Mouse (Mus musculus): ENCODE results near the gene Plcb2.

Plcb2 gene

GRCm38 (mm10) chr2:118750476-118750875 is 22.2 kb upstream of the Plcb2 start:
- no peak for DNase-seq

DNA sequence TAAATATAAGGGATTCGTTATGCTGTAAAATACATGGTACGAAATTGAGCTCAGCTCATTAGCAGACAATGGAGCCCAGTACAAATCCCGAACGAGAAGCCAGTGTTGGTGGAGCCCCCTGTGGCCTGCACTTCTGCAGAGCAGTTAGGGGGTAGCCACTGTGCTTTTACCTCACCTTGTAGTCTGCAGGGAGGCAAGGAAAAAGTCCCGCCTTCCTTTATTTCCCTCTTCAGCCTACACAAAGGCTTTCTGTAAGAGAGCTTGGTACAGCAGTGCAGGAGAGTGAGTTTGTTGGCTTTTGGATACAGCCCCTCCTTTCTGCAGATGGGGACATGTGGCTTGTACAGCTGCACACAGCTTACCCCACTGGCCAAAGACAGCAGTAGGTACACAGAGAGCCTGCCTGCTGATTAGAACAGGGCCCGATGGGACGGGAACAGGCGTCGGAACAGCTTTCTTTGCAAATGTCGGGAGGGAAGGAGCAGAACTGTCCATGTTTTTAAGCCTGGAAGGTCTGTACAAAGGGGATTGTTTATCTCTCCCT is 21.2 kb upstream of the Plcb2 start:
- DNase-seq: no peak

DNA sequence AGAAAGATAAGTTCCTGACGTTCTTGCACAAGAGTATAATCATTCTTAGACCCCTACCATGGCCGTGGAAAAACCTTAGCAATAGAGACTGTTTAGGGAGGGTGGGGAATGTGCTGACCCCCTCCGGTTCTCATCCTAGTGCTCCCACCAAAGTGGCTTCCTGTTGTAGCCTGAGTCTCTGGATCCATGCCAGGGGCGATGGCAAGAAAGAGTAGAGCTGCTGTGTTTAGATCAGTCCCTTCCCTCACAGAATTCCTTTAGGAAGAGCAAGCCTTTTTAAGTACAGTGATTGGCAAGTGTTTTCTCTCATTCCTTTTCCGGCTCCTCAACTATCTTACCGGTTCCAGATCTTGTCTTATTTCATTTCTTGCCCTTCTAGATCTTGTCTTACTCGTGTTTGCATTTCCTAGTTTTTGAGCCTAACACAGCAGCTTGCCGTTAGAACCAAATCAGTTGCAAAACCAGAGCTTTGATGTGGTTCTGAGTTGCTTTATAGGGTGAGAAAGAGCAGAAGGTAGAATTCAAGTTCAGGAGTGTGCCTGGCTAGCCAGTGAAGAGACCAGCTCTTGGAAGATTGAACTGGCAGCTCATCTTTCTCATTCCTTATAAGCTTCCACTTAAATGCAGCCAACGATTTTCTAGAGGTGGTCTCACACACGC is 19.2 kb upstream of the Plcb2 start:
- no peak for DNase-seq

DNA sequence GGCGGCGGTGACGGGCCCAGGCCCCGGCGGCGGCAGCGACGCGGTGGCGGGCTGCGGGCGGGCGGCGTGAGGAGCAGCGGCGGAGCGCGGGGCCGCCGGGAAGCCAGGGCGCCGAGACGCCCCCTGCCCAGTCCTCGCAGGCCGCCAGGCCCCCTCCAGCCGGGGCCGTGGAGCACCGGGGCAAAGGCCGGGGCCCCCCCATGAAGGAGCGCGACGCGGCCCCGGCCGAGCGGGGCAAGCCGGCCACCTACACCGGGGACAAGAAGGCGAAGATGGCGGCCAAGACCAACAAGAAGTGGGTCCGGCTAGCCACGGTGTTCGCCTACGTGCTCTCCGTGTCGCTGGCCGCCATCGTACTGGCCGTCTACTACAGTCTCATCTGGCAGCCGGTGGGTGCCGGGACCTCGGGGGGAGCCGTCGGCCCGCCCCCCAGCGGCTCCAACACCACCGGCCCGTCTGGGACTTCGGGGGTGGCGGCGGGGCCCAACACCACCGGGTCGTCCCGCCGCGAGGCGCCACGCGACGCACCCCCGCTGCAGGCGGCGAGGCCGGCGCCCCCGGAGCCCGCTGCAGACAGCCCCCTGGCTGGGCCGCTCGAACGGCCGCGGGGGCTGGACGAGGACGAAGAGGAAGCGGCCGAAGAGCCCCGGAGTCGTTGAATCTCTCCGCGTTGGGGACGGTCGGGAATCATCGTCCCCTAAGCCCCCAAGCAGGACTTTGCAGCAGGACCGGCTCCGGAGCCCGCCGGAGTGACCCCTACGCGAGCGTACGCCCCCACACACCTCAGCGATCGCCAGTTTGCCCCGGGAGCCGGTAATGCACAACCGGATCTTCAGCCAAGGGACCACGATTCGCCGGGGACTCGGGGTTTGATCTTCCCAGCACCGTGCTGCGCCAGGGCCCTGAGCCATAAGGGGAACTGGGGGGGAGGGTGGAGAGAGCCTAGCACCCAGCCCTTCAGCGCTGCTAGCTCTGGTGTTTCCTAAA is 18.0 kb upstream of the Plcb2 start:
- peak; percentile 27 to 48 for DNase-seq

GRCm38 (mm10) chr2:118745232-118745884 is 17.1 kb upstream of the Plcb2 start, which contains the start of gene Inafm2:
TSS of gene Inafm2 (plus strand) at chr2:118745758.
- DNase-seq: peak; percentile 88 to 91

GRCm38 (mm10) chr2:118744621-118745020 is 16.4 kb upstream of the Plcb2 start:
- DNase-seq: no peak

DNA sequence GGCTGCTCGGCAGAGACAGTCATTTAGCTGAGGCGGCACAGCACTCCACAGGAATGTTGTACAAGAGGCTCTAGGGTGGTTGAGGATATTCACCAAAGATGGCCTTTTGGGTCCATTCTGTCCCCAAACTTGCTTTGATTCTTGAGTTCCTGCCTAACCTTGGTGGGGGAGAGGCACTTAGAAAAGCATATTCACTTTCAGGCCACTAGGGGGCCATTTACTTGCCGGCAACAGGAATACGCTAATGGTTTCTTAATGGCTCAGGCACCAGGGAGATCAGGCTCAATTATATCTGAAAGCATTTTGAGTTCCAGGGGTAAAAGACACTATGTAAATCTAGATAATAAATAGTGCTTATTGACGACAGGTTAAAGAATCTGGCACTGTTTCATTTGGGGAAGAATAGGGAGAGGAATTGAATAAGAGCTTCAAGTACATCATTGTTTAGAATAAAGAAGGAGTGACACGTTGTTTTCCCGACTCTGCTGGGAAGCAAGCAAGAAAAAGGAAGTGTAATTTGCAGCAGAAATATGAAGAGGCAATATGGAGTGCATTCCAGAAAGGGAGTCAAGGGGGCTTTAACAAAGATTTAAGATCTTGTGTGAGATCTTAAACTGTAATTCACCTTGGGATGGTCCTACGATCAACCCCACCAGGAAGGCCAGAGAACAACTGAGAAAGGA is 15.2 kb upstream of the Plcb2 start:
- DNase-seq: no peak

- DNase-seq: no peak
Measured at GRCm38 (mm10) chr2:118741183-118741582, 12.9 kb upstream of the Plcb2 start.

DNA sequence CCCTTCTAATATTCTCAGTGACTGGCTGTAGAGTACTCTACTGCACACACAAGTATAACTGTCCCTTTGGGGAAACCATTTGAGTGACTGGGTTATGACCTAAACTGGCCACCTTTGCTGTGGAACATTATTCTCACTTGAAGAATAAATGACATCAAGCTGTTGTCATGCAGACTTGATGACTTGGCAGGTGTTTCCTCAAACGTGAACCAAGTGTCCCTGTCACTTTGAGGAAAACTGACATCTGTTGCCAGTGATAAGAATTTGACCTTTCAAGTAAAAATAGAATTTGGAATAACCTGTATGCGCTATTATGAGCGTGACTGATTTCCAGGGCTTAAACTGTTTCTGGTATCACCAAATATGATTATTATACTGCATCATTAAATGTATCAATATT is 12.1 kb upstream of the Plcb2 start:
- no peak for DNase-seq

GRCm38 (mm10) chr2:118733341-118733740 is 5.1 kb upstream of the Plcb2 start:
- no peak for DNase-seq

GRCm38 (mm10) chr2:118731981-118732380 is 3.7 kb upstream of the Plcb2 start:
- no peak for DNase-seq

DNA sequence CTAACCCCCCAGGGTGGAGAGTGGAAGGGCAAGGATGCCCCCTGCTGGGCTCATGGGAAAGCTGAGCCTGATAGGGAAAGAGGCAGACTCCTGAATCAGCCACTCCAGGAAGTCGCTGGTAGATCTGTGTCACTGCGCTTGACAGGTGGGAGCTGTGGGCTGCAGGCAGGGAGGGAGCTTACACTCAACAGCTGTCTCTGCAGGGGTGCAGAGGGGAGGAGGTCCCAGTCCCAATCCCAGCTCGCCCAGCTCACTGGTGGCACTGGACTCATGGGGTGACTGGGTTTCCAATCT is 2.3 kb upstream of the Plcb2 start:
- DNase-seq: peak; percentile 57 to 75

DNA sequence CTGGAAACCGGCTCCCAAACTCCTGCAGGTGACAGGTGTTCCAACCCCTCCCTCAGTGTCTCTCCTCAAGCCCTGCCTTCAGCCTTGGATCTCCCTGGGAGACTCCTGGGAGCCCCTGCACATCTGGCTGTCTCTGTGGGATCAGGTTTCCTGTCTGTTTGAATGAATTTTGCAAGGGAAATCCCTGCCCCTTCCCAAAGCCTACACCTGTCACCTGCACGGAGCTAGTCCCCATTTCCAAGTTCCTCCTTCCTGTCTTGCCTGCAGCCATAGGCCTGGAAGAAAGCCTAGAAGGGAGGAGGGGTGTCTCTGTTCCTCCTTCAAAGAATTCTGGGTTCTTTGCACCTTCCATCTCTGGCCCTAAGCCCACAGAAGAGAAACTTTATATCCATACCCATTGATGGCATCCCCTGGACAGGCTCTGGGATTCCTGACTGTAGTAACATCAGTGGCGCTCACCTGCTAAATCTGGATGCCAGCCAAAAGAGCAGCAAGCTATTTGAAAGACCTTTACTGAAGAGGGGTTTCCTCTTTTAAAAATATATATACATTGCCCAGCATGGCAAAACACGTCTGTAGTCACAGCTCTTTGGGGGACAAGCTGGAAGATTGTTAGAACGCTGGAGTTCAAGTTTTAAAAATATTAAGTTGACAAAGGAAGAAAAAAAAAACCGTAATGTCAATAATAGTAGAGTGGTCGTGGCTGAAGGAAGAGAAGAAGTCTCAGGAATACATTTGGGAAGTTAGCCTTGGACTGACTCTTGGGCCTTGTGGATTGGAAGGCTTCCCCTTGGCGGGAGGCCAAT is 1.8 kb upstream of the Plcb2 start:
- no peak for DNase-seq

- no peak for DNase-seq
Measured at GRCm38 (mm10) chr2:118729194-118729593, 956 bp upstream of the Plcb2 start.

- DNase-seq: no peak
Measured at GRCm38 (mm10) chr2:118727911-118728310, 327 bp downstream of the Plcb2 start.

DNA sequence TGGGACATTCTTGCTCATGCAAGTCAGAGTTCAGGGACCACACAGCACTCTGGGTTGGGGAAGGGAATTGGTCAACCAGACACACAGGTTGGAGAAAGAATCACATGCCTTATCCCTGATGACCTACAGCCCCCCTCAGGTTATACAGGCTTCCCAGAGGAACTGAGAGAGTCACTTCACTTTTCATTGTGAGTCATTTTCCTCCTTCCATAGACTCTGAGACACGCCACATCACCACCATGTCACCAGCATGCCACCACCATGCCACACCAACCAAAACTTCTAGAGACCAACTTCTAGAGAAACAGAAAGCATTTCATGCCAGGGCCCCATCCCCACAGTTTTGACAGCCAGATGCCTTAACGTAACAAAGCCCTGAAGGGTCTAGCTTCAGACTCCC is 1.4 kb downstream of the Plcb2 start:
- peak in 1 of 2 experiments; percentile 2 for DNase-seq

DNA sequence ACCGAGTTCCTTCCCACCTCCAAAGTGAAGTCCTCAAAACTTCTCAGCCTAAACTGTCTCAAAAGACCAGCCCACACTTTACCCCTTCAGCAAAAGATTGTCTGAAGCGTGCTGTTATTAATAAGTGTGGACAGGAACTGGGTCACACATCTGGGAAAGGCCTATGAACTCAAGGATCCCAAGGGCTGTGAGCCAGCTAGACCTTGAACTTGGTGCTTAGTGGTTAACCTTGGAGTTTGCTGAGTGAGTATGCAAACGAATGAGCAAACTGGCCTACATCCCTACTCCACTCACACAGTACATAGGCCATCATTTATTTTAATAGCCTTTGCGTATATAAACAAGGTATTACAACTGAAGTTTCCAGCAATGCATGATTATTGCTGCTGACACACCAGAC is 2.7 kb downstream of the Plcb2 start:
- DNase-seq: no peak

DNA sequence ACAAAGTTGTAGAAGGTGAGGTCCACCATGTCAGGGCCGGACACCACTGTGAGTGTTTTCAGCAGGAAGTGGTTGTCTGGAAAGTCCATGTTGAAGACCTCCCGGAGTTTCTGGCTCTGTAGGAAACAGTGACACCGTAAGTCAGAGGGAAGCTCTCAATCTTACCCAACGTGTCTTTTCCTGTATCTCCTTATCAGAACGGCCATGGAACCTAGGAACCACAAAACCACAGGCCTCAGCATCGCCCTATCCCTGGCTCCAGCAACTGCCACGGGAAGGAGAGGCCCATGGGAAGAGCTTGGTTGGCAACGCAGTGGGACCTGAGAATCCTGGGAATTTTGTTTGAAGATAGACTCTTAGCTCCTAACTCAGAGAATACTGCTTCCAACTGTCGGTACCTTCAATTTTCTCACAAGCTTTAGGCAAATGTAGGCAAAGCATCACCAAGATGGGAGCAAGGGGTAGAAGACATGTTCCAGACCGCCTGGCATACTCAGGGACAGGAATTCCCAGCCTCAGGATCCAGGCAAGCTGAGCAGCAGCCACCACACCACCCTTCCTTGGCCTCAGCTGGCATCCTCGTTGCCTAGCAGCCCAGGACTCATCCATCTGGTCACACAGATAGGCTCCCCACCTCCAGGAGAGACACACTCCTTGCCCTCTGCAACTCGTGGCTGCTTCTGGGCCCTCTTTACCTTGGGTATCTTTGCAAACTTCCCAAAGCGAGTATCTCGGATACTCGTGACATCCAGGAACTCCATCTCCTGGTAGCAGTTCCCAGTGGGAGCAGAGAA is 4.3 kb downstream of the Plcb2 start:
- DNase-seq: no peak

- no peak for DNase-seq
Measured at GRCm38 (mm10) chr2:118716677-118717076, 11.6 kb downstream of the Plcb2 start.

- DNase-seq: no peak
Measured at GRCm38 (mm10) chr2:118714230-118714629, 14.0 kb downstream of the Plcb2 start.

- no peak for DNase-seq
Measured at GRCm38 (mm10) chr2:118713631-118714030, 14.6 kb downstream of the Plcb2 start.
